In the genomic region with DNA sequence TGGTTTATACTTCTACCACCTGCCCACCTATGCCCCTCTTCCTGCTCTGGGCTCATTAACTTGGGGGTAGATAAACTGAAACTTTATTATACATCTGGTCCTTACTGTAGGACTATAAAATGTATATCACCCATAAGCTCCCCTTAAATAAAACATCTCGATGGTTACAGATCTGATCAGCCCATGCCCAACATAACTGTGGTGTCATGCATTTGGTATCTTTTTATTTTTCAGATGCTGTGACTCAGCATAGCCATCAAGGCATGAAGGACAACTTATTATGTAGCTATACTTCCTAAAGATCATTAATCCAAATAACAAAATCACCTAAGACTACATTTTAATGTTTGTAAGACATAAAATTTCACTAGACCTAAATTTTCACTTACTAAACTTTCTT, we compare ENCODE assay signal across 19 mouse cellular contexts.
"Had no signal": no experiment of that assay in that cellular context is flagged by ENCODE, and none has a peak within 500 bp of the region (broad histone marks: within the 10 kb centered on the region; RNA-seq: fewer than 3 reads in every experiment).

No protein-coding gene starts in this region.

- H3K4me1 ChIP-seq: liver, embryonic 13.5 days; megakaryocyte, embryonic 14.5 days; midbrain, embryonic 10.5 days; midbrain, embryonic 13.5 days; neural tube, embryonic 13.5 days had no signal

- H3K9me3 ChIP-seq: liver, embryonic 13.5 days; megakaryocyte, embryonic 14.5 days; midbrain, embryonic 10.5 days; midbrain, embryonic 13.5 days; neural tube, embryonic 13.5 days had no signal

- H3K4me2 ChIP-seq: liver, embryonic 13.5 days; midbrain, embryonic 13.5 days; neural tube, embryonic 13.5 days had no signal

- H3K4me3 ChIP-seq: layer of hippocampus, adult 2 months; liver, embryonic 13.5 days; megakaryocyte, embryonic 14.5 days; midbrain, embryonic 10.5 days; midbrain, embryonic 13.5 days; myocyte; neural tube, embryonic 13.5 days had no signal

- H3K27me3 ChIP-seq: liver, embryonic 13.5 days; megakaryocyte, embryonic 14.5 days; midbrain, embryonic 13.5 days; neural tube, embryonic 13.5 days had no signal

- ATAC-seq: midbrain, embryonic 13.5 days; midbrain, embryonic 16.5 days had no signal

- DNase-seq: kidney, adult 9 months; kidney, postnatal 25 days; layer of hippocampus, adult 9-11 months; liver, embryonic 13.5 days; lung, adult 2 months; right cerebral cortex, postnatal 4 days; thymus, adult 2 months; thymus, postnatal 14 days; thymus, postnatal 4 days had no signal

- H3K36me3 ChIP-seq: liver, embryonic 13.5 days; midbrain, embryonic 10.5 days; midbrain, embryonic 13.5 days; neural tube, embryonic 13.5 days had no signal

- H3K9ac ChIP-seq: liver, embryonic 13.5 days; midbrain, embryonic 13.5 days; neural tube, embryonic 13.5 days had no signal

- H3K27ac ChIP-seq: kidney, postnatal 0 days; layer of hippocampus, adult 2 months; liver, embryonic 13.5 days; macrophage; midbrain, embryonic 10.5 days; midbrain, embryonic 13.5 days; neural tube, embryonic 13.5 days; stomach, postnatal 0 days had no signal
